Mouse (Mus musculus) T-cell, adult 66 days (primary cell): Measurements from ENCODE around the gene Slc7a9. TPM values are rescaled to one million over a fixed set of nuclear protein-coding genes. Genes with fewer than 3 reads are reported as not detected.

Experiments
- total RNA-seq, 2 experiments: library from RNA; stranded (reverse); gene quantifications; 3 replicates in 1 of 2; 4 replicates in 1 of 2; pipeline ENCODE4 v1.2.4; 2023

Slc7a9 gene
- total RNA-seq = not detected

GRCm38 (mm10) chr7:35447996-35448846 is at the start of gene Slc7a9:
Gene Slc7a9 (plus strand): TSS chr7:35448796.

Other genes with a start within 250 kb of the Slc7a9 start
- gene Lrp3, start 233.3 kb upstream of the Slc7a9 start, total RNA-seq = not detected
- 10 to 100 TPM; 15.5 to 16.5 TPM for gene Gpatch1, start 130.4 kb upstream of the Slc7a9 start, total RNA-seq
- not detected for gene Rhpn2, start 114.6 kb upstream of the Slc7a9 start, total RNA-seq
- gene Faap24, start 52.0 kb upstream of the Slc7a9 start, total RNA-seq = 10 to 100 TPM in 1 of 2 experiments, 1 to 10 TPM in 1; 9.2 to 11.8 TPM
- gene Cep89, start 51.8 kb upstream of the Slc7a9 start, total RNA-seq = 10 to 100 TPM; 10.4 to 13.3 TPM
- gene Tdrd12, start 88.9 kb downstream of the Slc7a9 start, total RNA-seq = not detected
- gene Nudt19, start 107.5 kb downstream of the Slc7a9 start, total RNA-seq = 10 to 100 TPM; 23.5 to 30.5 TPM
- gene Rgs9bp, start 136.8 kb downstream of the Slc7a9 start, total RNA-seq = under 1 TPM; 0.18 to 0.26 TPM
- gene Ankrd27, start 137.4 kb downstream of the Slc7a9 start, total RNA-seq = 10 to 100 TPM; 45.3 to 61.6 TPM
- gene Pdcd5, start 198.7 kb downstream of the Slc7a9 start, total RNA-seq = 10 to 100 TPM; 59.5 to 60.1 TPM